Mouse (Mus musculus) gastrocnemius, postnatal 4 days (tissue): Measurements from ENCODE around the gene Psmc3. TPM values are rescaled to one million over a fixed set of nuclear protein-coding genes. Genes with fewer than 3 reads are reported as not detected.
"Not testable (repeated sequence)": the region's sequence is repeated elsewhere in the genome, so short reads cannot be mapped to it uniquely, and the experiment has no call there.

Experiments
- DNase-seq, 2 experiments: peaks; one replicate each; pipeline ENCODE4 v3.0.0; 2021 to 2022; ENCODE audit warnings: low spot score in 2 of 2, mixed read lengths in 2 of 2
- total RNA-seq, 2 experiments: library from RNA; stranded (reverse); gene quantifications; 2 replicates each; pipeline ENCODE4 v1.2.3; 2021

Gene Psmc3
- total RNA-seq, 2 experiments from 2014 or later, result 337 to 338 TPM

GRCm38 (mm10) chr2:91110429-91110828, 56.6 kb downstream of the Psmc3 start:
- DNase-seq, result no peak

GRCm38 (mm10) chr2:91111832-91112231, 58.0 kb downstream of the Psmc3 start:
- not testable (repeated sequence) for DNase-seq

DNA sequence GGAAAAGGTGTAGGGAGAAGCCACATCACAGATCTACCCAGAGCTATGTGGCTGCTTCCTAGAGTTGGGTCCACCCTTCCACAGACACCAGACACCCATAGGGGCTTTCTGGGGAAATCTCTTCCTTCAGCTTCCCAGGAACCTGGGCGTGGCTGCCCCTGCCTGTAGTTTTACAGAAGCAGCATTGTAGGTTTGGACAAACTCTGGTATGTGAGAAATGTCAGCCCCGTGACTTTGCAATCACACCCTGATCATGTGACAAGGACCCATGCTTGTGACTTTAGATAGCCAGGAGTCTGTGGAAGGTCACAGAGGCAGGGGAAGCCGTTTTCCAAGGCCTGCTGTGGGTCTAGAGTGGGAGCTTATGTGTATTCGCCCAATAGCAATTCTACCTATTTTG, 58.7 kb downstream of the Psmc3 start:
- no peak for DNase-seq

DNA sequence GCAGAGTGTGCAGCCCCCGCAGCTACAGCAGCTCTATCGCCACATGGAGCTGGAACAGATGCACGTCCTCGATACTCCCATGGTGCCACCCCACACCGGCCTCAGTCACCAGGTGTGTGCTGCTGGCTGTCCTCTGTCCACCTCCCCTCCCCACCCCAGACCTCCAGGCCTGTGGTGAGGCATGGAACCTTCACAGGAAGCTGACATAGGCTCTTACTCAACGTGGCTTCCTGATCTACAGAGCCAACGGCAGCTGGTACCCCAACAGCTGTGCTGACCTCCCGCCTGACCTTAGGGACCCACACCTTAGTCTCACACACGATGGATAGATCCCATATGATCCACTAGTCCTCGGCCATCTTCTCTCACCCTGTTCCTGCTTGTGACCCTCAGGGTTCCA, 59.5 kb downstream of the Psmc3 start:
- DNase-seq, result no peak

GRCm38 (mm10) chr2:91113852-91114251, 60.0 kb downstream of the Psmc3 start:
- DNase-seq, result no peak

DNA sequence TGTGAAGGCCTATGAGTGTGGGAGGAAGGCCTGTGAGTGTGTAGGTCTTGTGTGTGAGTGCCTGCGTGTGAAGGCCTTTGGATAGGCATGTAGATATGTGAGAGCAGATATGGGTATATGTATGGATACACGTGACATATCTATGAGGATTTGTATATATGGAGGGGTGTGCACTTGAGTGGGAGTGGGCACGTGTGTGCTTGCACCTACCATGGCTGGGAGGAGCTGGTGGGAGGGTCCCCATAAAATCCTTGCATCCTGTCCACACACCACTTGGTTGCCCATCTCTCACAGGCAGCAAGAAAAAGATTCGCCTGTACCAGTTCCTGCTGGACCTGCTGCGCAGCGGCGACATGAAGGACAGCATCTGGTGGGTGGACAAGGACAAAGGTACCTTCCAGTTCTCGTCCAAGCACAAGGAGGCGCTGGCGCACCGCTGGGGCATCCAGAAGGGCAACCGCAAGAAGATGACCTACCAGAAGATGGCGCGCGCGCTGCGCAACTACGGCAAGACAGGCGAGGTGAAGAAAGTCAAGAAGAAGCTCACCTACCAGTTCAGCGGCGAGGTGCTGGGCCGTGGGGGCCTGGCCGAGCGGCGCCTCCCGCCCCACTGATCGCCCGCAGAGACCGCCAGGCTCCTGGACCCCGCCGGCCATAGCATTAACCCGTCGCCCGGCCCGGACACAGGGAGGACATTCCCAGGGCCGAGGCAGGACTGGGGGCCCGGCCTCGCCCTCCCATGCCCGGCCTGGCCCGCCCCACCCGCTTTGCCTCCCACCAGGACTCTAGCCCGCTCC, 61.2 kb downstream of the Psmc3 start:
- peak; percentile 93 to 97 for DNase-seq

GRCm38 (mm10) chr2:91115578-91115970, 61.8 kb downstream of the Psmc3 start:
- no peak for DNase-seq

Other genes starting within 250 kb of the Psmc3 start
- gene Mtch2, start 206.9 kb upstream of the Psmc3 start, total RNA-seq, result 100 to 1,000 TPM; 116 to 138 TPM
- 10 to 100 TPM in 1 of 2 experiments, 1 to 10 TPM in 1; 7.5 to 10.1 TPM for gene C1qtnf4, start 168.1 kb upstream of the Psmc3 start, total RNA-seq
- 10 to 100 TPM; 19.6 to 23.5 TPM for gene Kbtbd4, start 149.3 kb upstream of the Psmc3 start, total RNA-seq
- 100 to 1,000 TPM; 329 to 331 TPM for gene Ndufs3, start 149.2 kb upstream of the Psmc3 start, total RNA-seq
- gene Celf1, start 113.6 kb upstream of the Psmc3 start, total RNA-seq, result 10 to 100 TPM; 70.6 to 88.9 TPM
- gene Rapsn, start 18.4 kb upstream of the Psmc3 start, total RNA-seq, result 10 to 100 TPM; 37.6 to 45.0 TPM
- gene Slc39a13, start 16.4 kb downstream of the Psmc3 start, total RNA-seq, result 10 to 100 TPM; 40.9 to 44.9 TPM
- gene Spi1, start 28.4 kb downstream of the Psmc3 start, total RNA-seq, result 1 to 10 TPM; 5.4 to 6.6 TPM
- under 1 TPM; 0.22 to 0.31 TPM for gene Mybpc3, start 64.1 kb downstream of the Psmc3 start, total RNA-seq
- 10 to 100 TPM in 1 of 2 experiments, 1 to 10 TPM in 1; 8.9 to 11.4 TPM for gene Madd, start 129.8 kb downstream of the Psmc3 start, total RNA-seq
- 1 to 10 TPM; 2.4 to 4.5 TPM for gene Nr1h3, start 148.8 kb downstream of the Psmc3 start, total RNA-seq
- gene Acp2, start 148.9 kb downstream of the Psmc3 start, total RNA-seq, result 10 to 100 TPM; 19.5 to 21.8 TPM
- 1 to 10 TPM; 6.8 to 9.5 TPM for gene Ddb2, start 183.0 kb downstream of the Psmc3 start, total RNA-seq
- 100 to 1,000 TPM; 297 to 321 TPM for gene Pacsin3, start 201.9 kb downstream of the Psmc3 start, total RNA-seq
- gene Arfgap2, start 211.0 kb downstream of the Psmc3 start, total RNA-seq, result 10 to 100 TPM; 86.1 to 95.9 TPM